Mouse (Mus musculus) right cerebral cortex, postnatal 4 days (tissue): ENCODE results near the gene Edn2.

Experiments
- DNase-seq: peaks from one replicate; pipeline ENCODE4 v3.0.0-alpha.2; 2022

Gene Edn2

GRCm38 (mm10) chr4:120158714-120159310 is 2.2 kb upstream of the Edn2 start:
- DNase-seq: no peak

- DNase-seq: no peak
Observed at GRCm38 (mm10) chr4:120162586-120162985, 1.6 kb downstream of the Edn2 start.

GRCm38 (mm10) chr4:120163242-120163641 is 2.2 kb downstream of the Edn2 start:
- DNase-seq: peak; percentile 44

- DNase-seq: no peak
Observed at GRCm38 (mm10) chr4:120164316-120164715, 3.3 kb downstream of the Edn2 start.

DNA sequence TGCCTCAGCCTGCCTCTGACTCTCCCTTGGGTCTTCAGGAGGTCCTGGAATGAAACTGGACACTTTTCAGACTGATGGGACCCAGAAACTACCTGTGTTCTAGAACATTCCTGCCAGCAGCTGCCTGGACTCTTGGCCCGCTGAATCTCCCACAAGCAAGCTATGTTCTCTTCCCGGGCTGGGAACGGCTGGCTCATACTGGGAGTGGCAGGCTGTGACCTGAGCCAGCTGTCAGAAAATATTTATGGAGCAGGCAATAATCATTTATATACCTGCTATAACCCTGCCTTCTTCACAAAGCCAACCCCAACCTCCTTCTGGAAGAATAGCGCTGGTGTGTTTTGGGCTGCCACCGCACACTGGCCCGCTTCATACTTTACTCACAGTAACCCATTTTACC is 6.8 kb downstream of the Edn2 start:
- DNase-seq: no peak

GRCm38 (mm10) chr4:120168346-120168745 is 7.3 kb downstream of the Edn2 start:
- DNase-seq: no peak

GRCm38 (mm10) chr4:120170387-120170936 is 9.5 kb downstream of the Edn2 start:
- no peak for DNase-seq

DNA sequence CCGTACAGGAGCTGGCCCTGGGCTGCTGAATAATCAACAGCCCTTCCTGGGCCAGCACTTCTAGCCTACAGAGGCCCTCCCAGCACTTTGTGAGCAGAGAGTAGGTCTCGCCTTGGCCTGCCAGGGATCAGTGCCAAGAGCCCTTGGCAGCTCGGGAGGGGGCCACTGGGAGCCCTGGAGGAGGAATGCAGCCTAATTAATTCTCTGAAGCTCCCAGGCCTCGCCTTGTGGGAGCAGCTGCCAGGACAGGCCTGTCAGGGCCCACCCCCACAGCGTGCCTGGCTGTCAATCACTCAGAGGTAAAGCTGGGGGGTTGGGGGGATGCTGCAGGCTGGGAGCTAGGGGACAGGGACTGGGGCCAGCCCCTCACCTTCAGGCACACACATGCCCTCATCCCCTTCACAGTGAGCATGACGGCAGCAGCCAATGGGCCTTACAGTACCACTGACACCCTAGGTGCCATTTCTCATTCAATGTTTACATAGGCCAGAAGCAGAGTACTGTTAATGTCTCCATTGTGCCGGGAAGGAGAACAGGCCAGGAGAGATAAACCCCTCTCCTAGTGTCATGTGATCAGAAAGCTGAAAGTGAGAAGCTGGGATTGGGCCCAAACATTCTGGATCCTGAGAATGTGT is 11.2 kb downstream of the Edn2 start:
- DNase-seq: peak; percentile 53

- DNase-seq: no peak
Observed at GRCm38 (mm10) chr4:120179123-120179522, 18.1 kb downstream of the Edn2 start.

- no peak for DNase-seq
Observed at GRCm38 (mm10) chr4:120180535-120180934, 19.5 kb downstream of the Edn2 start.

- DNase-seq: no peak
Observed at GRCm38 (mm10) chr4:120184374-120184991, 23.5 kb downstream of the Edn2 start.

- no peak for DNase-seq
Observed at GRCm38 (mm10) chr4:120186441-120186840, 25.4 kb downstream of the Edn2 start.

DNA sequence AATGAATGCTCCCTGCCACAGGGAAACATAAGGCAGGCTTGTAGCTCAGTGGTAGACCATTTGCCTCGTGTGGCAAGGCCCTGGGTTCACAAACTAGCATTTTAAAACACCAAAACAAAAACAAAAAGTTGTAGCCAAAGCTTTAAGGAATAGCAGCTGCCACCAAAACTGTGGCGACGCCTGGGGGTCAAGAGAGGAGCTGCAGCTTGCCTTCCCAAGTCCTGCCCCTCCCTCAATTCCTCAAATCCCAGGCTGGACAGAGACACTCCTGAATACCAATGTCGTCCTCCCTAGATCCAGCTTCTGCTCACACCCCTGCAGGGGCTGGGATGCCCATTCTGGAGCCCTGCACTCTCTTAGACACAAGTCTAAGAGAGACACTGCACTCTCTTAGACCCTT is 25.9 kb downstream of the Edn2 start:
- DNase-seq: peak; percentile 16

DNA sequence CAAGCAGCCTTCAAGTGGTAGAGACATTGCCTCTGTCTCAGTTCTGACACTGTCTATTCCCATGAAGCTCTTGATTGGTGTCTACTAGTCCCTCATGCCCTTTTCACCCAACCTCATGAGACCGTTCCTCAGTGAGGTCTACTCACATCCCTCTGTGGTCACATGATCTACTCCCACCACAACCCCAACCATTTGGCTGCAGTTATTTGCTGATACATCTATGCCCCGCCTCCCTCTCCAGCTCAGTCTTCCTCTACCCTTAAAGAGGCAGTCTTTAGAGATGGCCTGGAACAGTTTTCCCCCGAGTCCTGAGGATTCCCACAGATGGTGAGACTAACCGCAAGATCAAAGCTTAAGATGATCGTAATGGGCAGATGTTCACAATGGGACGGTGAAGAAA is 27.2 kb downstream of the Edn2 start:
- DNase-seq: no peak

- DNase-seq: peak; percentile 58
Observed at GRCm38 (mm10) chr4:120188651-120189161, 27.7 kb downstream of the Edn2 start.

- DNase-seq: peak; percentile 28
Observed at GRCm38 (mm10) chr4:120189941-120190340, 28.9 kb downstream of the Edn2 start.

DNA sequence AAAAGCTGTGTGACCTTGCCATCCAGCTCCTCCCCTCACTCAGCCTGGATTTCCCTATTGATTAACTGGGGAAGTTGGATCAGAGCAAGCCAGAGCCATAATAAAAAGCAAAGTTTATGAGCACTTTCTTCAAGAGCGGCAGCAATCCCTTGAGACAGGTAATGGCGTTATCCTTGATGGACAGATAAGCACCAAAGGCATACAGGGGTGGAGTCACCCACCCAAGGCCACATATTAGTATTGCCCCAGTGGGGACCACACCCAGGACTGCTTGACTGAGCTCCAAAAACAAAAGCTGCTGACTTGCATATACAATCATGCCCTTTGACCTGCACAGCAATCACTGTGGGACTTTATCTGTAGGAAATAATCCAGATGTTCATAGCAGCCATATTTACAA is 31.0 kb downstream of the Edn2 start:
- DNase-seq: no peak

GRCm38 (mm10) chr4:120194026-120194425 is 33.0 kb downstream of the Edn2 start:
- DNase-seq: no peak

GRCm38 (mm10) chr4:120194965-120195364 is 34.0 kb downstream of the Edn2 start:
- no peak for DNase-seq

- no peak for DNase-seq
Observed at GRCm38 (mm10) chr4:120199184-120199885, 38.3 kb downstream of the Edn2 start.

GRCm38 (mm10) chr4:120200551-120201266 is 39.7 kb downstream of the Edn2 start:
- no peak for DNase-seq

- DNase-seq: no peak
Observed at GRCm38 (mm10) chr4:120204357-120204942, 43.4 kb downstream of the Edn2 start.
